Mouse (Mus musculus) thymus, adult 2 months (tissue): Measurements from ENCODE around the gene Med8.

ENCODE experiments used
- CTCF ChIP-seq: fragments of 200-500 bp; IDR thresholded peaks from 2 replicates; pipeline ENCODE4 v1.5.1; 2012; ENCODE audit warnings: mild to moderate bottlenecking, control low read depth, low read length, moderate library complexity, borderline replicate concordance; ENCODE audit not compliant: control insufficient read depth, poor library complexity, insufficient read depth; ENCODE audit errors: extremely low read depth
- POLR2A ChIP-seq: fragments of 200-500 bp; IDR thresholded peaks from 2 replicates; pipeline ENCODE4 v1.6.1; 2012; ENCODE audit warnings: mild to moderate bottlenecking, low read length, control low read depth, moderate library complexity; ENCODE audit not compliant: control insufficient read depth, poor library complexity, insufficient read depth; ENCODE audit errors: extremely low read depth

GRCm38 (mm10) chr4:118365991-118366390 lies 43.1 kb upstream of the Med8 start:
- TF ChIP-seq POLR2A (no peak), CTCF (no peak)
